Mouse (Mus musculus): ENCODE results near the gene Parpbp.

Gene Parpbp

GRCm38 (mm10) chr10:88146707-88147477 is at the start of gene Parpbp, which contains the start of gene Nup37:
Parpbp (minus strand) TSS chr10:88146941.
Nup37 (plus strand) TSS chr10:88146992.
- peak; percentile 82 to 86 for DNase-seq (ENCODE audit: low read depth in 2 of 2, low spot score in 2 of 2)

GRCm38 (mm10) chr10:88167438-88168077 is 20.8 kb upstream of the Parpbp start:
- DNase-seq (ENCODE audit: low read depth in 2 of 2, low spot score in 2 of 2) = no peak

GRCm38 (mm10) chr10:88166158-88166557 is 19.4 kb upstream of the Parpbp start:
- peak in 1 of 2 experiments; percentile 12 for DNase-seq (ENCODE audit: low read depth in 2 of 2, low spot score in 2 of 2)

GRCm38 (mm10) chr10:88162676-88163075 is 15.9 kb upstream of the Parpbp start:
- no peak for DNase-seq (ENCODE audit: low read depth in 2 of 2, low spot score in 2 of 2)

GRCm38 (mm10) chr10:88162096-88162495 is 15.4 kb upstream of the Parpbp start:
- DNase-seq (ENCODE audit: low read depth in 2 of 2, low spot score in 2 of 2) = no peak

- no peak for DNase-seq (ENCODE audit: low read depth in 2 of 2, low spot score in 2 of 2)
Observed at GRCm38 (mm10) chr10:88151658-88152057, 4.9 kb upstream of the Parpbp start.

- no peak for DNase-seq (ENCODE audit: low read depth in 2 of 2, low spot score in 2 of 2)
Observed at GRCm38 (mm10) chr10:88150381-88150780, 3.6 kb upstream of the Parpbp start.

- no peak for DNase-seq (ENCODE audit: low read depth in 2 of 2, low spot score in 2 of 2)
Observed at GRCm38 (mm10) chr10:88146187-88146586, 554 bp downstream of the Parpbp start.

- DNase-seq (ENCODE audit: low read depth in 2 of 2, low spot score in 2 of 2) = no peak
Observed at GRCm38 (mm10) chr10:88135630-88136029, 11.1 kb downstream of the Parpbp start.

- no peak for DNase-seq (ENCODE audit: low read depth in 2 of 2, low spot score in 2 of 2)
Observed at GRCm38 (mm10) chr10:88119721-88120120, 27.0 kb downstream of the Parpbp start.

GRCm38 (mm10) chr10:88113290-88113689 is 33.5 kb downstream of the Parpbp start:
- no peak for DNase-seq (ENCODE audit: low read depth in 2 of 2, low spot score in 2 of 2)

GRCm38 (mm10) chr10:88106169-88106568 is 40.6 kb downstream of the Parpbp start:
- DNase-seq (ENCODE audit: low read depth in 2 of 2, low spot score in 2 of 2) = no peak

GRCm38 (mm10) chr10:88090772-88091171 is 56.0 kb downstream of the Parpbp start, which contains the start of gene Pmch:
Pmch (plus strand) TSS chr10:88091072.
- no peak for DNase-seq (ENCODE audit: low read depth in 2 of 2, low spot score in 2 of 2)

GRCm38 (mm10) chr10:88067377-88067776 is 79.4 kb downstream of the Parpbp start:
- DNase-seq (ENCODE audit: low read depth in 2 of 2, low spot score in 2 of 2) = no peak

- no peak for DNase-seq (ENCODE audit: low read depth in 2 of 2, low spot score in 2 of 2)
Observed at GRCm38 (mm10) chr10:88064872-88065271, 81.9 kb downstream of the Parpbp start.

- DNase-seq (ENCODE audit: low read depth in 2 of 2, low spot score in 2 of 2) = no peak
Observed at GRCm38 (mm10) chr10:88063436-88063835, 83.3 kb downstream of the Parpbp start.

- no peak for DNase-seq (ENCODE audit: low read depth in 2 of 2, low spot score in 2 of 2)
Observed at GRCm38 (mm10) chr10:88056950-88057649, 89.6 kb downstream of the Parpbp start.

- no peak for DNase-seq (ENCODE audit: low read depth in 2 of 2, low spot score in 2 of 2)
Observed at GRCm38 (mm10) chr10:88054233-88054985, 92.3 kb downstream of the Parpbp start.

- no peak for DNase-seq (ENCODE audit: low read depth in 2 of 2, low spot score in 2 of 2)
Observed at GRCm38 (mm10) chr10:88046098-88046771, 100.5 kb downstream of the Parpbp start.

GRCm38 (mm10) chr10:88044297-88044696 is 102.4 kb downstream of the Parpbp start:
- DNase-seq (ENCODE audit: low read depth in 2 of 2, low spot score in 2 of 2) = no peak

Measured in CD8-positive naive resting alpha-beta T cell, adult 2 months (primary cell).